Mouse (Mus musculus): ENCODE results near the gene Entpd1. TPM values are rescaled to one million over a fixed set of nuclear protein-coding genes. Genes with fewer than 3 reads are reported as not detected.

Gene Entpd1
- total RNA-seq, 1 experiment: 1.2 TPM

GRCm38 (mm10) chr19:40575438-40575837 is 36.7 kb upstream of the Entpd1 start:
- Histone ChIP-seq H3K36me3 (ENCODE audit: control insufficient read depth, insufficient read depth, low read length, poor library complexity, severe bottlenecking) (peaks cover 29% of the 10 kb centered on the region; the same call in 1 of the 2 replicates), H3K4me3 (ENCODE audit: insufficient read depth in 1 of 2, low read depth in 1 of 2, low read length in 2 of 2, poor library complexity in 1 of 2, severe bottlenecking in 1 of 2) (no peak overlapping the region)
- TF ChIP-seq ZNF384 (IDR thresholded peaks at IDR 0.05; ENCODE audit: low read depth, low read length) (no peak), ZC3H11A (IDR thresholded peaks at IDR 0.05; ENCODE audit: borderline replicate concordance, low read depth, low read length) (no peak)

GRCm38 (mm10) chr19:40580902-40581301 is 31.3 kb upstream of the Entpd1 start:
- no peak for DNase-seq (ENCODE audit: low read depth, low spot score)
- no peak overlapping the region for H3K27ac ChIP-seq (ENCODE audit: insufficient read depth, low read depth, low read length, poor library complexity, severe bottlenecking)
- H3K9ac ChIP-seq (ENCODE audit: insufficient read depth, low read depth, low read length, poor library complexity, severe bottlenecking): no peak overlapping the region
- no peak overlapping the region for H3K4me3 ChIP-seq (ENCODE audit: insufficient read depth in 1 of 2, low read depth in 1 of 2, low read length in 2 of 2, poor library complexity in 1 of 2, severe bottlenecking in 1 of 2)
- H3K36me3 ChIP-seq (ENCODE audit: control insufficient read depth, insufficient read depth, low read length, poor library complexity, severe bottlenecking): peaks cover 7% of the 10 kb centered on the region; the same call in 1 of the 2 replicates
- no peaks in the 10 kb centered on the region for H3K9me3 ChIP-seq (ENCODE audit: control insufficient read depth, insufficient read depth, low read depth, low read length)
- no peaks in the 10 kb centered on the region for H3K4me1 ChIP-seq (ENCODE audit: control insufficient read depth in 2 of 2, insufficient read depth in 2 of 2, low read length in 2 of 2, poor library complexity in 1 of 2)
- in situ Hi-C loops (cut with MboI; ENCODE audit: low sequenced_read_pairs in 2 of 2, unreplicated experiment in 2 of 2): no loop called here
- TF ChIP-seq ZNF384 (IDR thresholded peaks at IDR 0.05; ENCODE audit: low read depth, low read length) (no peak), HCFC1 (IDR thresholded peaks at IDR 0.05; ENCODE audit: borderline replicate concordance, insufficient read depth, low read length) (no peak), CHD2 (IDR thresholded peaks at IDR 0.05; ENCODE audit: low read depth, low read length) (no peak), MAFK (IDR thresholded peaks at IDR 0.05; ENCODE audit: insufficient read depth, low read depth, low read length) (no peak), ZC3H11A (IDR thresholded peaks at IDR 0.05; ENCODE audit: borderline replicate concordance, low read depth, low read length) (no peak)

More at GRCm38 (mm10) chr19:40575438-40575837, 36.7 kb upstream of the Entpd1 start:
- no peak overlapping the region for H3K27ac ChIP-seq (ENCODE audit: insufficient read depth, low read depth, low read length, poor library complexity, severe bottlenecking)
- no peak for DNase-seq (ENCODE audit: low read depth, low spot score)
- H3K4me1 ChIP-seq (ENCODE audit: control insufficient read depth in 2 of 2, insufficient read depth in 2 of 2, low read length in 2 of 2, poor library complexity in 1 of 2): no peaks in the 10 kb centered on the region
- no peak overlapping the region for H3K9ac ChIP-seq (ENCODE audit: insufficient read depth, low read depth, low read length, poor library complexity, severe bottlenecking)
- no peaks in the 10 kb centered on the region for H3K9me3 ChIP-seq (ENCODE audit: control insufficient read depth, insufficient read depth, low read depth, low read length)
- in situ Hi-C loops (cut with MboI; ENCODE audit: low sequenced_read_pairs in 2 of 2, unreplicated experiment in 2 of 2): no loop called here

- Histone ChIP-seq H3K27ac (ENCODE audit: insufficient read depth, low read depth, low read length, poor library complexity, severe bottlenecking) (no peak overlapping the region), H3K9ac (ENCODE audit: insufficient read depth, low read depth, low read length, poor library complexity, severe bottlenecking) (no peak overlapping the region), H3K4me3 (ENCODE audit: insufficient read depth in 1 of 2, low read depth in 1 of 2, low read length in 2 of 2, poor library complexity in 1 of 2, severe bottlenecking in 1 of 2) (no peak overlapping the region), H3K4me1 (ENCODE audit: control insufficient read depth in 2 of 2, insufficient read depth in 2 of 2, low read length in 2 of 2, poor library complexity in 1 of 2) (no peaks in the 10 kb centered on the region), H3K36me3 (ENCODE audit: control insufficient read depth, insufficient read depth, low read length, poor library complexity, severe bottlenecking) (peaks cover 7% of the 10 kb centered on the region; the same call in 1 of the 2 replicates), H3K9me3 (ENCODE audit: control insufficient read depth, insufficient read depth, low read depth, low read length) (no peaks in the 10 kb centered on the region)
- in situ Hi-C loops (cut with MboI; ENCODE audit: low sequenced_read_pairs in 2 of 2, unreplicated experiment in 2 of 2): no loop called here
- DNase-seq (ENCODE audit: low read depth, low spot score): no peak
- TF ChIP-seq ZNF384 (IDR thresholded peaks at IDR 0.05; ENCODE audit: low read depth, low read length) (no peak), ZC3H11A (IDR thresholded peaks at IDR 0.05; ENCODE audit: borderline replicate concordance, low read depth, low read length) (no peak), HCFC1 (IDR thresholded peaks at IDR 0.05; ENCODE audit: borderline replicate concordance, insufficient read depth, low read length) (no peak), CHD2 (IDR thresholded peaks at IDR 0.05; ENCODE audit: low read depth, low read length) (no peak), MAFK (IDR thresholded peaks at IDR 0.05; ENCODE audit: insufficient read depth, low read depth, low read length) (no peak)
Measured at GRCm38 (mm10) chr19:40581662-40582061, 30.5 kb upstream of the Entpd1 start.

GRCm38 (mm10) chr19:40586908-40587307 is 25.3 kb upstream of the Entpd1 start:
- in situ Hi-C loops (cut with MboI; ENCODE audit: low sequenced_read_pairs in 2 of 2, unreplicated experiment in 2 of 2): no loop called here
- Histone ChIP-seq H3K27ac (ENCODE audit: insufficient read depth, low read depth, low read length, poor library complexity, severe bottlenecking) (no peak overlapping the region), H3K9ac (ENCODE audit: insufficient read depth, low read depth, low read length, poor library complexity, severe bottlenecking) (no peak overlapping the region)

More at GRCm38 (mm10) chr19:40586908-40587307, 25.3 kb upstream of the Entpd1 start:
- Histone ChIP-seq H3K4me3 (ENCODE audit: insufficient read depth in 1 of 2, low read depth in 1 of 2, low read length in 2 of 2, poor library complexity in 1 of 2, severe bottlenecking in 1 of 2) (no peak overlapping the region), H3K9me3 (ENCODE audit: control insufficient read depth, insufficient read depth, low read depth, low read length) (no peaks in the 10 kb centered on the region), H3K36me3 (ENCODE audit: control insufficient read depth, insufficient read depth, low read length, poor library complexity, severe bottlenecking) (no peaks in the 10 kb centered on the region; the same call in 1 of the 2 replicates), H3K4me1 (ENCODE audit: control insufficient read depth in 2 of 2, insufficient read depth in 2 of 2, low read length in 2 of 2, poor library complexity in 1 of 2) (peaks cover 2% of the 10 kb centered on the region in 2 experiments; a peak in 1 of 4 replicates)
- TF ChIP-seq HCFC1 (IDR thresholded peaks at IDR 0.05; ENCODE audit: borderline replicate concordance, insufficient read depth, low read length) (no peak), ZC3H11A (IDR thresholded peaks at IDR 0.05; ENCODE audit: borderline replicate concordance, low read depth, low read length) (no peak), CHD2 (IDR thresholded peaks at IDR 0.05; ENCODE audit: low read depth, low read length) (no peak), MAFK (IDR thresholded peaks at IDR 0.05; ENCODE audit: insufficient read depth, low read depth, low read length) (no peak), ZNF384 (IDR thresholded peaks at IDR 0.05; ENCODE audit: low read depth, low read length) (no peak)
- no peak for DNase-seq (ENCODE audit: low read depth, low spot score)

Measured in ES-E14 (cell line).